Mouse (Mus musculus): ENCODE measurements around the gene Gm4969.

DNA sequence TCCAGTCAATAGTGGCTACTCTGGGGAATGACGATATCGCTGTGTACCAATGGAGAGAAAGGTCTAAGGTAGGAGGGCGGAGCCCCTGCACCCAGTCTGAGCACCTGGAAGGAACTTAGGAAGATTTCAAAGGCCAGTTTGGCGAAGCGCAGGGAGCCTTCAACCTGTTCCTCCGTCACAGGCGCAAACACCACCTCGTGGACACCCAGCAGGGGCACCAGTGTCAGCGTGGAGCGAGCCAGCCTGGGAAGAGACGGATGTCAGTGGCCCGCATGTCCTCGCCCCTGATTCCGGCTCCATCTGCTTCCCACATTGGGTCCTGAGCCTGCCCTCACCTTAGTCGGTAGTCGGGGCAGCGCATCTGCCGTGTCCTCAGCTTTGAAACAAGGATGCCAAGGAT is 41.2 kb upstream of the Gm4969 start:
- no peak for TF ChIP-seq CTCF (IDR thresholded peaks at IDR 0.05; ENCODE audit: extremely low read depth, insufficient read depth, low read length)
- TF ChIP-seq POLR2A (IDR thresholded peaks at IDR 0.05; ENCODE audit: extremely low read depth, insufficient read depth, low read length): no peak

Measured in cortical plate, adult 2 months (tissue).